Mouse (Mus musculus) MEL (cell line): ENCODE results near the gene Tmem102. TPM values are rescaled to one million over a fixed set of nuclear protein-coding genes. Genes with fewer than 3 reads are reported as not detected.

Experiments
- DNase-seq: peaks from one replicate; pipeline ENCODE4 v3.0.0; 2011; ENCODE audit warnings: low read depth, low spot score
- H3K27ac ChIP-seq: 2 replicates; pipeline ENCODE4 v1.5.1; 2012; ENCODE audit warnings: low read depth, mild to moderate bottlenecking, control low read depth, low read length, moderate library complexity; ENCODE audit not compliant: control insufficient read depth
- H3K27me3 ChIP-seq, 2 experiments: fragments of 150-350 bp in 1 of 2; sonication (generic) in 1 of 2; 2 replicates each; pipeline ENCODE4 v1.6.1; 2012; ENCODE audit warnings: low read length in 2 of 2, mild to moderate bottlenecking in 2 of 2, improper control_type of control experiment in 1 of 2, moderate library complexity in 1 of 2; ENCODE audit not compliant: insufficient read depth in 2 of 2, control insufficient read depth in 1 of 2
- H3K36me3 ChIP-seq, 2 experiments: 2 replicates each; pipeline ENCODE4 v1.6.1; 2012 to 2014; ENCODE audit warnings: low read length in 2 of 2, improper control_type of control experiment in 1 of 2, inconsistent platforms in 1 of 2, mild to moderate bottlenecking in 1 of 2; ENCODE audit not compliant: insufficient read depth in 2 of 2, control insufficient read depth in 1 of 2
- H3K4me1 ChIP-seq, 2 experiments: fragments of 150-350 bp in 1 of 2; sonication (generic) in 1 of 2; 2 replicates each; pipeline ENCODE4 v1.6.1; 2012; ENCODE audit warnings: low read length in 2 of 2, improper control_type of control experiment in 1 of 2, mild to moderate bottlenecking in 1 of 2; ENCODE audit not compliant: insufficient read depth in 2 of 2, control insufficient read depth in 1 of 2
- H3K4me3 ChIP-seq, 2 experiments: fragments of 150-350 bp in 1 of 2; sonication (generic) in 1 of 2; 2 replicates each; pipeline ENCODE4 v1.5.1; 2012; ENCODE audit warnings: low read depth in 2 of 2, low read length in 2 of 2, mild to moderate bottlenecking in 2 of 2, moderate library complexity in 2 of 2, control low read depth in 1 of 2, improper control_type of control experiment in 1 of 2; ENCODE audit not compliant: control insufficient read depth in 1 of 2, insufficient read depth in 1 of 2
- H3K79me2 ChIP-seq: 2 replicates; pipeline ENCODE4 v1.6.1; 2012; ENCODE audit warnings: mild to moderate bottlenecking, low read length, moderate library complexity; ENCODE audit not compliant: control insufficient read depth, poor library complexity, insufficient read depth
- H3K9ac ChIP-seq: 2 replicates; pipeline ENCODE4 v1.6.1; 2012; ENCODE audit warnings: low read depth, mild to moderate bottlenecking, control low read depth, low read length, moderate library complexity; ENCODE audit not compliant: control insufficient read depth, poor library complexity, severe bottlenecking
- H3K9me3 ChIP-seq: fragments of 150-350 bp; sonication (generic); replicated peaks from 2 replicates; pipeline ENCODE4 v1.6.1; 2012; ENCODE audit warnings: mild to moderate bottlenecking, low read length, improper control_type of control experiment, moderate library complexity; ENCODE audit not compliant: insufficient read depth
- BHLHE40 ChIP-seq: IDR thresholded peaks from 2 replicates; pipeline ENCODE4 v1.6.1; 2012; ENCODE audit warnings: low read depth, mild to moderate bottlenecking, inconsistent platforms, low read length, improper control_type of control experiment, borderline replicate concordance
- CHD2 ChIP-seq: IDR thresholded peaks from 2 replicates; pipeline ENCODE4 v1.6.1; 2011; ENCODE audit warnings: low read length, improper control_type of control experiment
- CTCF ChIP-seq, 3 experiments: IDR thresholded peaks in 2 of 3; conservative IDR thresholded peaks in 1 of 3; 2 replicates each; pipeline ENCODE4 v1.5.1; 2011 to 2012; ENCODE audit warnings: low read length in 3 of 3, low read depth in 2 of 3, mild to moderate bottlenecking in 2 of 3, improper control_type of control experiment in 1 of 3, inconsistent platforms in 1 of 3, mixed read lengths in 1 of 3, moderate library complexity in 1 of 3; ENCODE audit not compliant: control insufficient read depth in 1 of 3, insufficient read depth in 1 of 3, poor library complexity in 1 of 3, severe bottlenecking in 1 of 3
- E2F4 ChIP-seq: IDR thresholded peaks from 2 replicates; pipeline ENCODE4 v1.6.1; 2011; ENCODE audit warnings: low read depth, low read length, improper control_type of control experiment, borderline replicate concordance
- ELF1 ChIP-seq: IDR thresholded peaks from 2 replicates; pipeline ENCODE4 v1.6.1; 2014; ENCODE audit warnings: low read depth, mild to moderate bottlenecking, inconsistent platforms, low read length, improper control_type of control experiment, moderate library complexity
- EP300 ChIP-seq, 2 experiments: IDR thresholded peaks; 2 replicates each; pipeline ENCODE4 v1.6.1; 2011; ENCODE audit warnings: improper control_type of control experiment in 2 of 2, low read length in 2 of 2, low read depth in 1 of 2, mild to moderate bottlenecking in 1 of 2
- GABPA ChIP-seq: IDR thresholded peaks from 2 replicates; pipeline ENCODE4 v1.6.1; 2012; ENCODE audit warnings: low read depth, mild to moderate bottlenecking, inconsistent platforms, low read length, improper control_type of control experiment, moderate library complexity
- GATA1 ChIP-seq: IDR thresholded peaks from 2 replicates; pipeline ENCODE4 v1.6.1; 2011; ENCODE audit warnings: low read depth, low read length, improper control_type of control experiment
- JUND ChIP-seq: IDR thresholded peaks from 2 replicates; pipeline ENCODE4 v1.6.1; 2011; ENCODE audit warnings: low read depth, mild to moderate bottlenecking, improper control_type of control experiment, low read length
- MAFK ChIP-seq: IDR thresholded peaks from 2 replicates; pipeline ENCODE4 v1.6.1; 2011; ENCODE audit warnings: low read depth, mild to moderate bottlenecking, low read length, improper control_type of control experiment, borderline replicate concordance
- MAZ ChIP-seq: IDR thresholded peaks from 2 replicates; pipeline ENCODE4 v1.6.1; 2012; ENCODE audit warnings: low read depth, mild to moderate bottlenecking, inconsistent platforms, low read length, improper control_type of control experiment
- MEF2A ChIP-seq: IDR thresholded peaks from 2 replicates; pipeline ENCODE4 v1.6.1; 2014; ENCODE audit warnings: low read depth, mild to moderate bottlenecking, inconsistent platforms, low read length, improper control_type of control experiment; ENCODE audit not compliant: poor library complexity, insufficient replicate concordance, severe bottlenecking; ENCODE audit errors: extremely low read depth
- MXI1 ChIP-seq: IDR thresholded peaks from 2 replicates; pipeline ENCODE4 v1.6.1; 2011; ENCODE audit warnings: mild to moderate bottlenecking, low read depth, low read length, improper control_type of control experiment
- MYC ChIP-seq: IDR thresholded peaks from 2 replicates; pipeline ENCODE4 v1.6.1; 2011; ENCODE audit warnings: low read depth, mild to moderate bottlenecking, low read length, improper control_type of control experiment, moderate library complexity
- NELFE ChIP-seq: IDR thresholded peaks from 2 replicates; pipeline ENCODE4 v1.6.1; 2011; ENCODE audit warnings: low read depth, low read length, improper control_type of control experiment
- POLR2A ChIP-seq, 2 experiments: IDR thresholded peaks; 2 replicates each; pipeline ENCODE4 v1.6.1; 2011 to 2012; ENCODE audit warnings: low read length in 2 of 2, mild to moderate bottlenecking in 2 of 2, control low read depth in 1 of 2, improper control_type of control experiment in 1 of 2, low read depth in 1 of 2, moderate library complexity in 1 of 2; ENCODE audit not compliant: control insufficient read depth in 1 of 2, insufficient read depth in 1 of 2, poor library complexity in 1 of 2
- RCOR1 ChIP-seq: IDR thresholded peaks from 2 replicates; pipeline ENCODE4 v1.6.1; 2012; ENCODE audit warnings: low read depth, mild to moderate bottlenecking, inconsistent platforms, low read length, improper control_type of control experiment
- SIN3A ChIP-seq: IDR thresholded peaks from 2 replicates; pipeline ENCODE4 v1.6.1; 2012; ENCODE audit warnings: low read length, improper control_type of control experiment, inconsistent platforms
- SMC3 ChIP-seq: IDR thresholded peaks from 2 replicates; pipeline ENCODE4 v1.6.1; 2011; ENCODE audit warnings: low read depth, low read length, improper control_type of control experiment
- TBP ChIP-seq: IDR thresholded peaks from 2 replicates; pipeline ENCODE4 v1.8.0; 2011; ENCODE audit warnings: low read depth, low read length, improper control_type of control experiment
- TCF12 ChIP-seq: IDR thresholded peaks from 2 replicates; pipeline ENCODE4 v1.6.1; 2014; ENCODE audit warnings: low read depth, mild to moderate bottlenecking, inconsistent platforms, low read length, improper control_type of control experiment, moderate library complexity
- UBTF ChIP-seq: IDR thresholded peaks from 2 replicates; pipeline ENCODE4 v1.6.1; 2012; ENCODE audit warnings: low read depth, mild to moderate bottlenecking, inconsistent platforms, low read length, improper control_type of control experiment, moderate library complexity, borderline replicate concordance; ENCODE audit not compliant: insufficient read depth
- USF1 ChIP-seq: IDR thresholded peaks from 2 replicates; pipeline ENCODE4 v1.6.1; 2014; ENCODE audit warnings: low read depth, mild to moderate bottlenecking, inconsistent platforms, low read length, improper control_type of control experiment, moderate library complexity
- USF2 ChIP-seq, 2 experiments: IDR thresholded peaks; 2 replicates each; pipeline ENCODE4 v1.6.1; 2011 to 2012; ENCODE audit warnings: improper control_type of control experiment in 2 of 2, low read length in 2 of 2, borderline replicate concordance in 1 of 2, inconsistent platforms in 1 of 2, low read depth in 1 of 2, mild to moderate bottlenecking in 1 of 2; ENCODE audit not compliant: insufficient read depth in 1 of 2
- ZC3H11A ChIP-seq: IDR thresholded peaks from 2 replicates; pipeline ENCODE4 v1.6.1; 2012; ENCODE audit warnings: low read depth, mild to moderate bottlenecking, inconsistent platforms, low read length, improper control_type of control experiment
- polyA plus RNA-seq, 2 experiments: library from polyadenylated mRNA; stranded (reverse) in 1 of 2; unstranded in 1 of 2; fragments of >175 nt in 1 of 2; fragments of >200 nt in 1 of 2; gene quantifications; 2 replicates each; pipeline versions ENCODE4 v1.2.1 to v1.2.4; 2012; ENCODE audit warnings: low replicate concordance in 2 of 2, low read depth in 1 of 2; ENCODE audit not compliant: insufficient read length in 2 of 2, insufficient read depth in 1 of 2, missing spikeins in 1 of 2
- total RNA-seq: library from RNA; depleted of rRNA; stranded (reverse); fragments of 300-350 nt; gene quantifications from 2 replicates; pipeline ENCODE4 v1.2.3, GENCODE M21; 2012

Gene Tmem102
- total and polyA plus RNA-seq, 3 experiments = 0.31 to 2.4 TPM; not detected in 1

GRCm38 (mm10) chr11:69853994-69854393 lies 48.6 kb upstream of the Tmem102 start (continued):
- TF ChIP-seq MXI1 = peak; percentile 83

- Histone ChIP-seq H3K27me3 (no peaks in the 10 kb centered on the region), H3K4me3 (no peak overlapping the region), H3K9ac (no peak overlapping the region), H3K27ac (no peak overlapping the region), H3K9me3 (no peaks in the 10 kb centered on the region), H3K4me1 (peaks cover 7 to 28% of the 10 kb centered on the region in 2 experiments; a peak in 3 of 4 replicates), H3K36me3 (peaks cover 0 to 14% of the 10 kb centered on the region in 2 experiments; a peak in 2 of 4 replicates), H3K79me2 (peaks cover 3% of the 10 kb centered on the region; the same call in 1 of the 2 replicates)
- no peak for DNase-seq
- TF ChIP-seq MYC (no peak), UBTF (no peak), MAFK (no peak), E2F4 (no peak), GATA1 (no peak), CHD2 (no peak), SIN3A (no peak), MEF2A (no peak), SMC3 (no peak), CTCF (IDR thresholded peaks at IDR 0.05 in 2 of 3, conservative IDR thresholded peaks at IDR 0.05 in 1 of 3; ENCODE audit: control insufficient read depth in 1 of 3, insufficient read depth in 1 of 3, low read depth in 2 of 3, low read length in 3 of 3, poor library complexity in 1 of 3, severe bottlenecking in 1 of 3) (no peak), ELF1 (no peak), EP300 (IDR thresholded peaks at IDR 0.05; ENCODE audit: low read depth in 1 of 2, low read length in 2 of 2) (no peak), JUND (no peak), RCOR1 (no peak), NELFE (no peak), TCF12 (no peak), BHLHE40 (no peak), USF2 (IDR thresholded peaks at IDR 0.05; ENCODE audit: borderline replicate concordance in 1 of 2, insufficient read depth in 1 of 2, low read depth in 1 of 2, low read length in 2 of 2) (no peak)
Observed at GRCm38 (mm10) chr11:69850754-69851153, 45.3 kb upstream of the Tmem102 start.

- TF ChIP-seq POLR2A (IDR thresholded peaks at IDR 0.05; ENCODE audit: control insufficient read depth in 1 of 2, insufficient read depth in 1 of 2, low read depth in 1 of 2, low read length in 2 of 2, poor library complexity in 1 of 2) (no peak), MAZ (no peak), E2F4 (no peak), MYC (no peak), ZC3H11A (no peak), ELF1 (no peak), TBP (no peak), GABPA (no peak), MXI1 (no peak), USF2 (IDR thresholded peaks at IDR 0.05; ENCODE audit: borderline replicate concordance in 1 of 2, insufficient read depth in 1 of 2, low read depth in 1 of 2, low read length in 2 of 2) (no peak), USF1 (no peak), BHLHE40 (no peak)
- Histone ChIP-seq H3K27ac (no peak overlapping the region), H3K9me3 (no peaks in the 10 kb centered on the region), H3K27me3 (no peaks in the 10 kb centered on the region), H3K4me3 (no peak overlapping the region), H3K9ac (no peak overlapping the region), H3K4me1 (peaks cover 11 to 26% of the 10 kb centered on the region in 2 experiments; a peak in 3 of 4 replicates), H3K79me2 (peaks cover 3% of the 10 kb centered on the region; the same call in 1 of the 2 replicates), H3K36me3 (peaks cover 0 to 10% of the 10 kb centered on the region in 2 experiments; a peak in 2 of 4 replicates)
- no peak for DNase-seq
Observed at GRCm38 (mm10) chr11:69849884-69850283, 44.5 kb upstream of the Tmem102 start.
